Mouse (Mus musculus) hindbrain, embryonic 11.5 days (tissue): ENCODE measurements at regions not wholly inside any gene's neighbourhood (a gene's known extent, or its start where the extent isn't known, plus 50 kb on each side); places are given as distances from the start of the nearest gene placed in this dataset.

ENCODE experiments used
- ATAC-seq: fragments of 200-750 bp; cut with Nextera tagmentation; 2 replicates; pipeline ENCODE4 v1.8.0; 2017; ENCODE audit warnings: mild to moderate bottlenecking, moderate TSS enrichment, moderate library complexity; ENCODE audit not compliant: low FRiP score
- DNase-seq: peaks from one replicate; pipeline ENCODE4 v3.0.0-alpha.2; 2015; ENCODE audit warnings: low spot score
- H3K27ac ChIP-seq: fragments of 300-500 bp; sonication (generic); 2 replicates; pipeline ENCODE4 v1.5.1; 2014; ENCODE audit warnings: mild to moderate bottlenecking, low read depth, low read length
- H3K27me3 ChIP-seq: fragments of 300-500 bp; sonication (generic); 2 replicates; pipeline ENCODE4 v1.6.1; 2014; ENCODE audit warnings: mild to moderate bottlenecking, low read length, moderate library complexity, mixed read lengths; ENCODE audit not compliant: control insufficient read depth, insufficient read depth
- H3K36me3 ChIP-seq: fragments of 300-500 bp; sonication (generic); 2 replicates; pipeline ENCODE4 v1.6.1; 2014; ENCODE audit warnings: mild to moderate bottlenecking, low read length, moderate library complexity, mixed read lengths; ENCODE audit not compliant: control insufficient read depth, insufficient read depth
- H3K4me1 ChIP-seq: fragments of 300-500 bp; sonication (generic); replicated peaks from 2 replicates; pipeline ENCODE4 v1.6.1; 2014; ENCODE audit warnings: low read length, mixed read lengths; ENCODE audit not compliant: control insufficient read depth, insufficient read depth
- H3K4me2 ChIP-seq: fragments of 300-500 bp; sonication (generic); replicated peaks from 2 replicates; pipeline ENCODE4 v1.6.1; 2014; ENCODE audit warnings: mild to moderate bottlenecking, low read depth, low read length
- H3K4me3 ChIP-seq: fragments of 300-500 bp; sonication (generic); 2 replicates; pipeline ENCODE4 v1.5.1; 2014; ENCODE audit warnings: low read depth, low read length
- H3K9ac ChIP-seq: fragments of 300-500 bp; sonication (generic); 2 replicates; pipeline ENCODE4 v1.6.1; 2014; ENCODE audit warnings: low read depth, low read length
- H3K9me3 ChIP-seq: fragments of 300-500 bp; sonication (generic); 2 replicates; pipeline ENCODE4 v1.6.1; 2016; ENCODE audit warnings: low read length; ENCODE audit not compliant: control insufficient read depth
- WGBS: fragments of 180-500 bp; shearing (Covaris S2); extraction: QIAGEN DNeasy Blood & Tissue Kit; methylation state at CpG from one replicate; pipeline ENCODE4 v1.1.7; 2014; 5-methylcytosine and 5-hydroxymethylcytosine counted together

GRCm38 (mm10) chr3:133818966-133819700 is 274.2 kb upstream of the Tet2 start:
- no peaks in the 10 kb centered on the region for H3K27me3 ChIP-seq
- no peaks in the 10 kb centered on the region for H3K36me3 ChIP-seq
- ATAC-seq: no peak
- no peaks in the 10 kb centered on the region for H3K4me1 ChIP-seq
- H3K9me3 ChIP-seq: no peaks in the 10 kb centered on the region
- WGBS: 85% methylated on average over 4 of the region's 4 CpGs
- H3K9ac ChIP-seq: no peak overlapping the region
- no peak overlapping the region for H3K4me3 ChIP-seq
- H3K4me2 ChIP-seq: no peak overlapping the region
- DNase-seq: no peak
- no peak overlapping the region for H3K27ac ChIP-seq

GRCm38 (mm10) chr3:133833739-133834391 is 288.9 kb upstream of the Tet2 start:
- Histone ChIP-seq H3K27ac (no peak overlapping the region), H3K9ac (no peak overlapping the region), H3K4me1 (no peaks in the 10 kb centered on the region), H3K4me2 (no peak overlapping the region), H3K4me3 (no peak overlapping the region), H3K36me3 (no peaks in the 10 kb centered on the region), H3K27me3 (no peaks in the 10 kb centered on the region), H3K9me3 (no peaks in the 10 kb centered on the region)
- ATAC-seq (no peak), DNase-seq (no peak)
- 93% methylated on average over 2 of the region's 2 CpGs for WGBS

GRCm38 (mm10) chr3:133834459-133834858 is 289.5 kb upstream of the Tet2 start:
- no peak overlapping the region for H3K27ac ChIP-seq
- H3K27me3 ChIP-seq: no peaks in the 10 kb centered on the region
- ATAC-seq (no peak), DNase-seq (no peak)
- WGBS: 89% methylated on average over 3 of the region's 3 CpGs
- H3K4me2 ChIP-seq: no peak overlapping the region
- H3K36me3 ChIP-seq: no peaks in the 10 kb centered on the region
- no peaks in the 10 kb centered on the region for H3K4me1 ChIP-seq
- H3K4me3 ChIP-seq: no peak overlapping the region
- H3K9ac ChIP-seq: no peak overlapping the region
- H3K9me3 ChIP-seq: no peaks in the 10 kb centered on the region

GRCm38 (mm10) chr3:133846301-133846700 is 301.4 kb upstream of the Tet2 start:
- Histone ChIP-seq H3K4me2 (no peak overlapping the region), H3K4me1 (no peaks in the 10 kb centered on the region), H3K27ac (no peak overlapping the region), H3K9me3 (no peaks in the 10 kb centered on the region), H3K9ac (no peak overlapping the region), H3K27me3 (no peaks in the 10 kb centered on the region), H3K36me3 (no peaks in the 10 kb centered on the region), H3K4me3 (no peak overlapping the region)
- DNase-seq: no peak
- ATAC-seq: no peak

- no peak overlapping the region for H3K4me3 ChIP-seq
- H3K27ac ChIP-seq: no peak overlapping the region
- no peaks in the 10 kb centered on the region for H3K9me3 ChIP-seq
- H3K27me3 ChIP-seq: no peaks in the 10 kb centered on the region
- ATAC-seq: no peak
- no peak overlapping the region for H3K4me2 ChIP-seq
- H3K36me3 ChIP-seq: no peaks in the 10 kb centered on the region
- H3K4me1 ChIP-seq: no peaks in the 10 kb centered on the region
- no peak for DNase-seq
- no peak overlapping the region for H3K9ac ChIP-seq
- WGBS: 88% methylated on average over 2 of the region's 2 CpGs
Measured at GRCm38 (mm10) chr3:133874383-133874782, 329.4 kb upstream of the Tet2 start.

- no peaks in the 10 kb centered on the region for H3K36me3 ChIP-seq
- H3K9me3 ChIP-seq: no peaks in the 10 kb centered on the region
- ATAC-seq: peak; percentile 83
- no peaks in the 10 kb centered on the region for H3K4me1 ChIP-seq
- no peak overlapping the region for H3K9ac ChIP-seq
- peak; percentile 88 for DNase-seq
- no peak overlapping the region for H3K4me2 ChIP-seq
- peak overlapping the region; percentile 12; the same call in 1 of the 2 replicates for H3K27ac ChIP-seq
- no peaks in the 10 kb centered on the region for H3K27me3 ChIP-seq
- 20% methylated on average over 13 of the region's 13 CpGs for WGBS
- H3K4me3 ChIP-seq: no peak overlapping the region
Measured at GRCm38 (mm10) chr3:133876439-133877072, 331.6 kb upstream of the Tet2 start.

- H3K27me3 ChIP-seq: no peaks in the 10 kb centered on the region
- no peaks in the 10 kb centered on the region for H3K4me1 ChIP-seq
- ATAC-seq (peak; percentile 20; the same call in 1 of the 2 replicates), DNase-seq (peak; percentile 20)
- no peaks in the 10 kb centered on the region for H3K36me3 ChIP-seq
- WGBS: 56% methylated on average over 5 of the region's 5 CpGs
- H3K4me3 ChIP-seq: no peak overlapping the region
- H3K4me2 ChIP-seq: no peak overlapping the region
- H3K9me3 ChIP-seq: no peaks in the 10 kb centered on the region
- no peak overlapping the region for H3K9ac ChIP-seq
- H3K27ac ChIP-seq: peak overlapping the region; percentile 12; the same call in 1 of the 2 replicates
Measured at GRCm38 (mm10) chr3:133877310-133877709, 332.4 kb upstream of the Tet2 start.

- no peak for ATAC-seq
- Histone ChIP-seq H3K27me3 (no peaks in the 10 kb centered on the region), H3K4me2 (no peak overlapping the region), H3K9ac (no peak overlapping the region), H3K27ac (no peak overlapping the region), H3K4me1 (no peaks in the 10 kb centered on the region), H3K9me3 (no peaks in the 10 kb centered on the region), H3K36me3 (no peaks in the 10 kb centered on the region), H3K4me3 (no peak overlapping the region)
- WGBS: 29% methylated on average over 1 of the region's 1 CpGs
- no peak for DNase-seq
Measured at GRCm38 (mm10) chr3:133880626-133881025, 335.7 kb upstream of the Tet2 start.
